ENCODE assay signal across 9 mouse cellular contexts in the genomic region with DNA sequence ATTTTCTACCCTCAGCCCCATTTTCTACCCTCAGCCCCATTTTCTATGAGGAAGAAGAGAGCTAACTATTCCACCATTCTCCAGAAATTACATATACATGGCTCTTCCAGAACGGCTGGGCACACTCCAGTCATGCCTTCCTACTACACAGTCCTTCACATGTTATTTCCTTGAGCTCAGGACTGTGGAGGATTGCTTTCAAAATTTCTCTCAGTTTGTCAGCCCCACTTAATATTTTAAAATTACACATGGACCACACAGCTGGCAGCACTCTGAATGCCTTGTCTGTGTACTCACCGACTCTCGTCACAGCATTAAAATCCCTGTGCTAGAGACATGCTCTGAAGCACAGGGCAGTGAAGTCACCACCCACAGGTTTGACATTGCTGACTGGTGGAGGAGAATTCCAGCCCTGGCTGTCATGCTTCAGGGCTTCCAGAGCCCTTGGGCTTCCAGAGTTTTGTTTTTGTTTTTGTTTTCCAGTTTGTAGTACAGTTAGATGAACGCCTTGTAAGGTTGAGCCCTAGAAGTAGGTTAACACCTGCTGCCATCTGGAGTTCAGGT. TPM values are rescaled to one million over a fixed set of nuclear protein-coding genes. Genes with fewer than 3 reads are reported as not detected.
DNase-seq lines count a peak whose midpoint lies in the region; ATAC-seq and TF ChIP-seq lines count a peak whose summit lies in the region.
"Had no signal": no experiment of that assay in that cellular context is flagged by ENCODE, and none has a peak within 500 bp of the region (broad histone marks: within the 10 kb centered on the region; RNA-seq: fewer than 3 reads in every experiment).

No protein-coding gene starts in this region.

- 69% methylated on average over 4 of the region's 4 CpGs for WGBS in neural tube, embryonic 11.5 days
- 34% methylated on average over 4 of the region's 4 CpGs for WGBS in heart, postnatal 0 days
- WGBS in limb, embryonic 11.5 days: 67% methylated on average over 4 of the region's 4 CpGs
- WGBS in stomach, embryonic 15.5 days: 55% methylated on average over 4 of the region's 4 CpGs

- no peak for ATAC-seq in neural tube, embryonic 11.5 days (ENCODE audit: insufficient read depth, low FRiP score, low TSS enrichment)
- ATAC-seq in heart, postnatal 0 days (ENCODE audit: insufficient read depth, low read depth): peak; percentile 35; the same call in 1 of the 2 replicates
- ATAC-seq in limb, embryonic 11.5 days (ENCODE audit: insufficient number of reproducible peaks, low FRiP score, low TSS enrichment, low read depth): no peak
- ATAC-seq in stomach, embryonic 15.5 days (ENCODE audit: insufficient read depth, low FRiP score, low read depth): no peak

- H3K36me3 ChIP-seq in neural tube, embryonic 11.5 days (ENCODE audit: control insufficient read depth, insufficient read depth, low read length): no peaks in the 10 kb centered on the region
- H3K36me3 ChIP-seq in heart, postnatal 0 days (replicated peaks; ENCODE audit: control insufficient read depth, insufficient read depth, low read length): peaks cover 28% of the 10 kb centered on the region
- 0 out of 2 replicates have a peak, but pooled peaks cover 3% of the 10 kb centered on the region for H3K36me3 ChIP-seq in limb, embryonic 11.5 days (ENCODE audit: control insufficient read depth, insufficient read depth, low read length)
- H3K36me3 ChIP-seq in stomach, embryonic 15.5 days: peaks cover 13% of the 10 kb centered on the region

- no peak overlapping the region for H3K27ac ChIP-seq in neural tube, embryonic 11.5 days (ENCODE audit: low read depth, low read length)
- H3K27ac ChIP-seq in heart, postnatal 0 days (ENCODE audit: low read depth): peak overlapping the region; percentile 84; the same call in 1 of the 2 replicates
- H3K27ac ChIP-seq in limb, embryonic 11.5 days (replicated peaks; ENCODE audit: low read depth, low read length): no peak overlapping the region
- H3K27ac ChIP-seq in stomach, embryonic 15.5 days: no peak overlapping the region

- H3K4me2 ChIP-seq in neural tube, embryonic 11.5 days (ENCODE audit: low read depth): peak overlapping the region; percentile 62
- H3K4me2 ChIP-seq in heart, postnatal 0 days (ENCODE audit: low read depth, low read length): peak overlapping the region; percentile 74
- H3K4me2 ChIP-seq in limb, embryonic 11.5 days (ENCODE audit: low read depth, severe bottlenecking): peak overlapping the region; percentile 90; the same call in 1 of the 2 replicates
- H3K4me2 ChIP-seq in stomach, embryonic 15.5 days: peak overlapping the region; percentile 93

- H3K4me1 ChIP-seq in neural tube, embryonic 11.5 days (ENCODE audit: control insufficient read depth, insufficient read depth, low read length): 0 out of 2 replicates have a peak, but pooled peaks cover 3% of the 10 kb centered on the region
- H3K4me1 ChIP-seq in heart, postnatal 0 days (ENCODE audit: control insufficient read depth, insufficient read depth): peaks cover 26% of the 10 kb centered on the region
- peaks cover 6% of the 10 kb centered on the region; the same call in 1 of the 2 replicates for H3K4me1 ChIP-seq in limb, embryonic 11.5 days (ENCODE audit: control insufficient read depth, insufficient read depth, low read length)
- H3K4me1 ChIP-seq in stomach, embryonic 15.5 days: peaks cover 13% of the 10 kb centered on the region

- no peak for TF ChIP-seq CTCF in heart, postnatal 0 days (IDR thresholded peaks at IDR 0.05; ENCODE audit: low read depth)

- H3K9me3 ChIP-seq in neural tube, embryonic 11.5 days (ENCODE audit: control insufficient read depth, low read length): no peaks in the 10 kb centered on the region
- H3K9me3 ChIP-seq in heart, postnatal 0 days (replicated peaks; ENCODE audit: control insufficient read depth, low read length): no peaks in the 10 kb centered on the region
- no peaks in the 10 kb centered on the region for H3K9me3 ChIP-seq in limb, embryonic 11.5 days (ENCODE audit: control insufficient read depth, low read length)
- H3K9me3 ChIP-seq in stomach, embryonic 15.5 days: no peaks in the 10 kb centered on the region

- peak overlapping the region; percentile 8; the same call in 1 of the 2 replicates for H3K9ac ChIP-seq in neural tube, embryonic 11.5 days (ENCODE audit: low read length)
- 0 out of 2 replicates have a peak overlapping the region, but pooled peaks have one; percentile 20 for H3K9ac ChIP-seq in heart, postnatal 0 days (replicated peaks; ENCODE audit: low read depth, low read length)
- no peak overlapping the region for H3K9ac ChIP-seq in limb, embryonic 11.5 days (ENCODE audit: low read length)
- H3K9ac ChIP-seq in stomach, embryonic 15.5 days: no peak overlapping the region

- DNase-seq in neural tube, embryonic 11.5 days (ENCODE audit: low spot score): peak; percentile 7
- no peak for DNase-seq in neural tube, embryonic 10.5 days (ENCODE audit: extremely low spot score, low spot score)
- DNase-seq in heart, postnatal 0 days (ENCODE audit: low spot score): no peak
- no peak for DNase-seq in limb, embryonic 11.5 days (ENCODE audit: low spot score)
- DNase-seq in layer of hippocampus, postnatal 25 days (ENCODE audit: extremely low spot score in 1 of 2, low spot score in 1 of 2): no peak
- no peak for DNase-seq in adipocyte (ENCODE audit: low spot score)
- no peak for DNase-seq in embryo, embryonic 10 days (ENCODE audit: low spot score)

- H3K27me3 ChIP-seq in neural tube, embryonic 11.5 days (ENCODE audit: control insufficient read depth, insufficient read depth, low read length): no peaks in the 10 kb centered on the region
- no peaks in the 10 kb centered on the region for H3K27me3 ChIP-seq in heart, postnatal 0 days (ENCODE audit: control insufficient read depth, insufficient read depth, low read length)
- H3K27me3 ChIP-seq in limb, embryonic 11.5 days (ENCODE audit: control insufficient read depth, insufficient read depth, low read length): no peaks in the 10 kb centered on the region
- H3K27me3 ChIP-seq in stomach, embryonic 15.5 days (replicated peaks): no peaks in the 10 kb centered on the region

- peak overlapping the region; percentile 81 for H3K4me3 ChIP-seq in neural tube, embryonic 11.5 days (ENCODE audit: low read depth, low read length)
- peak overlapping the region; percentile 88 for H3K4me3 ChIP-seq in heart, postnatal 0 days (ENCODE audit: low read depth, low read length)
- no peak overlapping the region for H3K4me3 ChIP-seq in limb, embryonic 11.5 days (ENCODE audit: low read depth, low read length)
- H3K4me3 ChIP-seq in stomach, embryonic 15.5 days (replicated peaks): peak overlapping the region; percentile 62

- TF ChIP-seq EP300 in heart, postnatal 0 days (IDR thresholded peaks at IDR 0.05; ENCODE audit: low read depth): no peak

RNA-seq across cellular contexts. Expression of a gene that starts 1.7 kb away (rescaled TPM):
- polyA plus RNA-seq in neural tube, embryonic 11.5 days (2014; fragmentation: Nextera tagmentation; extraction: Ambion mirVana): 24.3 and 24.6 TPM in 2 replicates
- 63.3 and 73.2 TPM in 2 replicates for total RNA-seq in heart, postnatal 0 days (2014; rRNA removed; ENCODE audit: low replicate concordance)
- polyA plus RNA-seq in heart, postnatal 0 days (2015; fragmentation: Nextera tagmentation; extraction: Ambion mirVana): 41.8 and 52.7 TPM in 2 replicates
- 11.7 and 12.2 TPM in 2 replicates for polyA plus RNA-seq in limb, embryonic 11.5 days (2014; fragmentation: Nextera tagmentation; extraction: Ambion mirVana)
- polyA plus RNA-seq in stomach, embryonic 15.5 days (2015; fragmentation: Nextera tagmentation; extraction: Ambion mirVana): 40.2 and 42.1 TPM in 2 replicates
- total RNA-seq in layer of hippocampus, postnatal 25 days (2021): 100 to 1,000 TPM; 613 to 690 TPM

RNA-seq across cellular contexts. Expression of a gene that starts 22.4 kb away (rescaled TPM):
- not detected in 2 replicates for polyA plus RNA-seq in neural tube, embryonic 11.5 days (2014; fragmentation: Nextera tagmentation; extraction: Ambion mirVana)
- not detected in 2 replicates for total RNA-seq in heart, postnatal 0 days (2014; rRNA removed; ENCODE audit: low replicate concordance)
- not detected in 2 replicates for polyA plus RNA-seq in heart, postnatal 0 days (2015; fragmentation: Nextera tagmentation; extraction: Ambion mirVana)
- not detected in 2 replicates for polyA plus RNA-seq in limb, embryonic 11.5 days (2014; fragmentation: Nextera tagmentation; extraction: Ambion mirVana)
- 0.30 TPM in 1 of 2 replicates, not detected in the other for polyA plus RNA-seq in stomach, embryonic 15.5 days (2015; fragmentation: Nextera tagmentation; extraction: Ambion mirVana)
- total RNA-seq in layer of hippocampus, postnatal 25 days (2021): not detected
- polyA plus RNA-seq: spleen, adult 2 months had no signal

RNA-seq across cellular contexts. Expression of a gene that starts 27.7 kb away (rescaled TPM):
- polyA plus RNA-seq in neural tube, embryonic 11.5 days (2014; fragmentation: Nextera tagmentation; extraction: Ambion mirVana): not detected in 2 replicates
- total RNA-seq in heart, postnatal 0 days (2014; rRNA removed; ENCODE audit: low replicate concordance): 0.35 and 1.9 TPM in 2 replicates
- 0.27 TPM in 2 replicates for polyA plus RNA-seq in heart, postnatal 0 days (2015; fragmentation: Nextera tagmentation; extraction: Ambion mirVana)
- 0.38 TPM in 1 of 2 replicates, not detected in the other for polyA plus RNA-seq in limb, embryonic 11.5 days (2014; fragmentation: Nextera tagmentation; extraction: Ambion mirVana)
- 0.05 and 0.14 TPM in 2 replicates for polyA plus RNA-seq in stomach, embryonic 15.5 days (2015; fragmentation: Nextera tagmentation; extraction: Ambion mirVana)
- not detected for total RNA-seq in layer of hippocampus, postnatal 25 days (2021)

RNA-seq across cellular contexts. Expression of a gene that starts 43.0 kb away (rescaled TPM):
- not detected in 2 replicates for polyA plus RNA-seq in neural tube, embryonic 11.5 days (2014; fragmentation: Nextera tagmentation; extraction: Ambion mirVana)
- not detected in 2 replicates for total RNA-seq in heart, postnatal 0 days (2014; rRNA removed; ENCODE audit: low replicate concordance)
- polyA plus RNA-seq in heart, postnatal 0 days (2015; fragmentation: Nextera tagmentation; extraction: Ambion mirVana): not detected in 2 replicates
- polyA plus RNA-seq in limb, embryonic 11.5 days (2014; fragmentation: Nextera tagmentation; extraction: Ambion mirVana): not detected in 2 replicates
- not detected in 2 replicates for polyA plus RNA-seq in stomach, embryonic 15.5 days (2015; fragmentation: Nextera tagmentation; extraction: Ambion mirVana)
- total RNA-seq in layer of hippocampus, postnatal 25 days (2021): not detected

RNA-seq across cellular contexts. Expression of a gene that starts 56.9 kb away (rescaled TPM):
- polyA plus RNA-seq in neural tube, embryonic 11.5 days (2014; fragmentation: Nextera tagmentation; extraction: Ambion mirVana): not detected in 2 replicates
- total RNA-seq in heart, postnatal 0 days (2014; rRNA removed; ENCODE audit: low replicate concordance): not detected in 2 replicates
- 0.15 and 0.30 TPM in 2 replicates for polyA plus RNA-seq in heart, postnatal 0 days (2015; fragmentation: Nextera tagmentation; extraction: Ambion mirVana)
- not detected in 2 replicates for polyA plus RNA-seq in limb, embryonic 11.5 days (2014; fragmentation: Nextera tagmentation; extraction: Ambion mirVana)
- polyA plus RNA-seq in stomach, embryonic 15.5 days (2015; fragmentation: Nextera tagmentation; extraction: Ambion mirVana): 0.83 and 1.4 TPM in 2 replicates
- total RNA-seq in layer of hippocampus, postnatal 25 days (2021): not detected

Comparison
In these comparisons a context has a peak if more than half of its experiments do, and no peak if none do; other contexts are left out.
1. H3K9ac ChIP-seq: peak in neural tube, embryonic 11.5 days (single experiment) and heart, postnatal 0 days (single experiment); none in limb, embryonic 11.5 days (single experiment) and stomach, embryonic 15.5 days (single experiment).
2. Peak in every context shown above with its lines, with median percentiles within 50 percentile points of each other: H3K4me2 ChIP-seq.